Mouse (Mus musculus) embryonic facial prominence, embryonic 10.5 days (tissue): Measurements from ENCODE around the gene Ski. TPM values are rescaled to one million over a fixed set of nuclear protein-coding genes. Genes with fewer than 3 reads are reported as not detected.

Experiments
- DNase-seq: peaks from one replicate; pipeline ENCODE4 v3.0.0-alpha.2; 2017; ENCODE audit warnings: low spot score
- H3K27ac ChIP-seq: fragments of 300-500 bp; sonication (generic); replicated peaks from 2 replicates; pipeline ENCODE4 v1.5.1; 2016; ENCODE audit warnings: mild to moderate bottlenecking
- H3K27me3 ChIP-seq: fragments of 300-500 bp; sonication (generic); replicated peaks from 2 replicates; pipeline ENCODE4 v1.6.1; 2016; ENCODE audit warnings: low read depth, mild to moderate bottlenecking; ENCODE audit not compliant: poor library complexity, severe bottlenecking
- H3K36me3 ChIP-seq: fragments of 300-500 bp; sonication (generic); replicated peaks from 2 replicates; pipeline ENCODE4 v1.6.1; 2016; ENCODE audit warnings: mild to moderate bottlenecking, moderate library complexity
- H3K4me1 ChIP-seq: fragments of 300-500 bp; sonication (generic); 2 replicates; pipeline ENCODE4 v1.6.1; 2016
- H3K4me3 ChIP-seq: fragments of 300-500 bp; sonication (generic); 2 replicates; pipeline ENCODE4 v1.5.1; 2016; ENCODE audit warnings: mild to moderate bottlenecking, moderate library complexity
- H3K9me3 ChIP-seq: fragments of 300-500 bp; sonication (generic); 2 replicates; pipeline ENCODE4 v1.6.1; 2016; ENCODE audit warnings: mild to moderate bottlenecking
- WGBS: fragments of 180-500 bp; shearing (Covaris S2); methylation state at CpG from one replicate; pipeline ENCODE4 v1.1.7; 2016; 5-methylcytosine and 5-hydroxymethylcytosine counted together
- polyA plus RNA-seq: library from polyadenylated mRNA; unstranded; fragments of >200 nt; fragmentation: Nextera tagmentation; extraction: Ambion mirVana; gene quantifications from 2 replicates; pipeline ENCODE4 v1.2.1, GENCODE M21; 2016

The Ski gene
- polyA plus RNA-seq, 1 experiment from 2014 or later, result 10.7 TPM

DNA sequence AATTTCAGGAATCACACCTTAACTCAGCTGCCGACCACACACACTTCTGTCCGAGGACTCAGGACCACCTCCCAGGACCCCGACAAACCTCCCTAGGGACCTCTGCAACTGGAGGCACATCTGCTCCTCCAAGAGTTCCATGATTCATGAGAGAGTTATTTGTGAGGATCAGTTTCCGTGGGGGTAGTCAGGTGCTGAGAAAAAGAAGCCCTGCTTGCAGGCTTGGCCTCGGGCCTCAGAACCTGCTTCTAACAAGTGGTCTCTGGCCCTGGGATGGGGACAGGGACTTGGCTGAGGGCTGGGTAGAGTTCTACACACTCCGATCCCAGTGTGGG lies 72.5 kb downstream of the Ski start:
- peaks cover 73% of the 10 kb centered on the region for H3K4me1 ChIP-seq
- WGBS, result 72% methylated on average over 6 of the region's 6 CpGs
- H3K27ac ChIP-seq, result peak overlapping the region; percentile 89
- peak overlapping the region; percentile 64; the same call in 1 of the 2 replicates for H3K4me3 ChIP-seq
- DNase-seq, result no peak
- no peaks in the 10 kb centered on the region for H3K9me3 ChIP-seq
- peaks cover 24% of the 10 kb centered on the region for H3K36me3 ChIP-seq
- H3K27me3 ChIP-seq, result peaks cover 33% of the 10 kb centered on the region

DNA sequence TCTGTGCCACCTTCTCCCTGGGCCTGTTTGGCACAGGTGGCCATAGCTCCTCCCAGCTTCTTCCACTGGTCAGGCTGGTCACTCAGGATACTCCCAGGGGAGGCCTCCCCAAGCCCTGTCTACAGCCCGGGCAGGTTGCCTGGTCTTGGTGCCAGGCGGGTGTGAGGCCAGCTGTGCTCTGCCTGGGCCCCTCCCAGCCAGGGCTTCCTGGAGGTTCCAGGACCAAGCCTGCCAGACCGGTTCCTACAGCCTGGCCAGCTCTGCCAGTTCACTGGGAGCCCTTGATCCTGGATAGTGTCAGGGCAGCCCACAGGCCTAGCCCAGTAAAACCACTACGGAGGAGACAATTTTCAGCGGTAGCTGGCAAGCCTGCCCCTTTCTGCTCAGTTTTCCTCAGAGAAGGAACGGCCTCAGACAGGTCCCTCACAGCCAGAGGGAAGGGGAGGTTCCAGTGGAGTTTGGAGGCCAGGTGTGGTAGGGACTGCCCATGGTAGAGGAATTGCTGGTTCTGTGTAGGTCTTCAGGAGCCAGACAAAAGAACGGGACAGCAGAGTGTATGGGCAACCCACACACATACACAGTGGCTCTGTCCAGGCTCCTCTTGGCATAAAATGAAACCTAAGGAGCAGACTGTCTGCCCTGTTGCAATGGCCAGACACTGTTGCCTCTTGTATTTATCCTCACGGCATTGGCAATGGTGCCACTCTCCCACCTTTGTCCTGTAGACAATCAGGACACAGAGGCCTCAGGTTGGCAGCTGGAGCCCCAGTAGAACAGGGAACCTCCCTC lies 73.3 kb downstream of the Ski start:
- Histone ChIP-seq H3K27ac (peak overlapping the region; percentile 60), H3K9me3 (no peaks in the 10 kb centered on the region), H3K36me3 (peaks cover 17% of the 10 kb centered on the region), H3K4me3 (no peak overlapping the region), H3K27me3 (peaks cover 33% of the 10 kb centered on the region), H3K4me1 (peaks cover 75% of the 10 kb centered on the region)
- 73% methylated on average over 8 of the region's 8 CpGs for WGBS
- DNase-seq, result peak; percentile 50

DNA sequence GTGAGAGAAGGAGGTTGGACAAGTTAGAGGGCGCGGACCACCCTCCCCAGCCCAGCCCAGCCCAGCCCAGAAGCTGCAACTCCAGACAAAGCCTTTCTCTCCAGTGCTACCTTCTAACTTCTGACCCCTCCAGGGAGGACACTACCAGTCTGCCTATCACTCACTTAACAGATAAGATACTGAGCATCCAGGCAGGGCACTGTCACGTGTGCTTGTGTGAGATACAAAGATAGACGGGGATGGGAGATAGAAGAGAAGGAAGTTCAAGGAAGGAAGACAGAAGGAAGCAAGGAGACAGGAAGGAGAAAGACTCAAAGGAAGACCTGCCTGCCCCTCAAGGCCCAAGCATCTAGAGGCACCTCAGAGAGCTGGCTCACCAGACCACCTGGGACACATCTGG lies 73.9 kb downstream of the Ski start:
- Histone ChIP-seq H3K4me1 (peaks cover 77% of the 10 kb centered on the region), H3K4me3 (no peak overlapping the region), H3K36me3 (peaks cover 12% of the 10 kb centered on the region), H3K27me3 (peaks cover 33% of the 10 kb centered on the region), H3K27ac (peak overlapping the region; percentile 60), H3K9me3 (no peaks in the 10 kb centered on the region)
- 86% methylated on average over 4 of the region's 4 CpGs for WGBS
- no peak for DNase-seq

DNA sequence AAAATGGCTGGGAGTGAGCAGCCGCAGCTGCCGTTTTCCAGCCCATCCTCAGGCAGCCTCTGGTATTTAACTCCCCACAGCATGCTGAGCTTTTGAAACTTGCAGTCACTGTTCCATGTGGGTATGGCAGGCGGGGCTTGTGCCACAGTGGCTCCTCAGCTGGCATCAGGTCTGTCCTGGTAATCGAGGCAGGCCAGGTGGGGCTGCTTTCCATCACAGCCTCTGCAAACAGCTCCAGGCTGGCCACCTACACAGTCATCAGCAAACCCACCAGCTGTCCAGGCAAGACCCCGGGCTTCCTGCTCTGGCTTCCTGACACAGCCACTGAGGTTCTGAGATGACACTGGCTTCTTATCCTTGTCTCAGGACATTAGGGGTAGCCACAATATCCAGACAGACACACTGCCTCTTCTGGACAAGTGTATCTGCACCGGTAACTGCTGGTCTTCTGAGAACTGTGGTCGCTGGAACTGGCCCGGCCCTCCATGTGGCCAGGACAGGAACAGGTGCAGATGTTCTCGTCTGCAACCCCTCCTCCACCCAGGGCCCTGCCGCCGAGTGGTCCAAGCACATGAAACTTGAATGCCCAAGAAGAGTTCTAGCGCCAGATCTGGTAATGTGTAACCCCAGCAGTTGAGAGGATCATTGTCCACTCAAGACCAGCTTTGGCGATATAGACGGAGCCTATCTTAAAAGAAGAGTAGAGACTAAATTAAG lies 76.1 kb downstream of the Ski start:
- peaks cover 14% of the 10 kb centered on the region for H3K27me3 ChIP-seq
- H3K27ac ChIP-seq, result peak overlapping the region; percentile 15
- DNase-seq, result no peak
- 75% methylated on average over 14 of the region's 14 CpGs for WGBS
- peaks cover 69% of the 10 kb centered on the region for H3K4me1 ChIP-seq
- H3K9me3 ChIP-seq, result no peaks in the 10 kb centered on the region
- no peaks in the 10 kb centered on the region for H3K36me3 ChIP-seq
- H3K4me3 ChIP-seq, result no peak overlapping the region

DNA sequence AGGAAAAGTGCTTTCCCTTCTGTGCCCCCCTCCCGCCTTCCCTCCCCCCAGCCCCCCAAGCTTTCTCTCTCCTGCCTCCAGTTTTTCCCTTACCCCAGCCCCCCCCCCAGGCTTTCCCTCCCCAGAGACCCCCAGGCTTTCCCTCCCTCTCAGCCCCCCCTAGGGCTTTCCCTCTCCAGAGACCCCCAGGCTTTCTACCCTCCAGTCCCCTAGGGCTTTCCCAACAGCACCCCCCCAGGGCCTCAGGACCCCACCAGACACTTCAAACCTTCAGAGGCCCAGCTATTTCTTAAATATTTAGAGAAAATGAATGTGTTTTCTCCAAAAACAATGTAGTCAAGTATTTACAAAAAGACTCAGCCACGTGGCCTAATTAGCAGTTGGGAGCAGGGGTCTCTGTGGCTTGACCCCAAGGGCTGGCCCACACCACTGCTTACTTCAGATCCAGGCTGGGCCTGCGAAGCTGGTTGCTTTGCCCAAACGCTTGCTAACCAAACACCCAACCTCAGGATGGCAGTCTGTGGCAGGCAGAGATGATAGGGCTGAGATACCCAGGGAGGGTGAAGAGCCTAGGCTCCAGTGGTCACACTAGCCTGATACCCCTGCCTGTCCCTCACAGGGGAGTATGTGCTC lies 77.7 kb downstream of the Ski start:
- DNase-seq, result no peak
- peak overlapping the region; percentile 87 for H3K27ac ChIP-seq
- WGBS, result 40% methylated on average over 4 of the region's 4 CpGs

DNA sequence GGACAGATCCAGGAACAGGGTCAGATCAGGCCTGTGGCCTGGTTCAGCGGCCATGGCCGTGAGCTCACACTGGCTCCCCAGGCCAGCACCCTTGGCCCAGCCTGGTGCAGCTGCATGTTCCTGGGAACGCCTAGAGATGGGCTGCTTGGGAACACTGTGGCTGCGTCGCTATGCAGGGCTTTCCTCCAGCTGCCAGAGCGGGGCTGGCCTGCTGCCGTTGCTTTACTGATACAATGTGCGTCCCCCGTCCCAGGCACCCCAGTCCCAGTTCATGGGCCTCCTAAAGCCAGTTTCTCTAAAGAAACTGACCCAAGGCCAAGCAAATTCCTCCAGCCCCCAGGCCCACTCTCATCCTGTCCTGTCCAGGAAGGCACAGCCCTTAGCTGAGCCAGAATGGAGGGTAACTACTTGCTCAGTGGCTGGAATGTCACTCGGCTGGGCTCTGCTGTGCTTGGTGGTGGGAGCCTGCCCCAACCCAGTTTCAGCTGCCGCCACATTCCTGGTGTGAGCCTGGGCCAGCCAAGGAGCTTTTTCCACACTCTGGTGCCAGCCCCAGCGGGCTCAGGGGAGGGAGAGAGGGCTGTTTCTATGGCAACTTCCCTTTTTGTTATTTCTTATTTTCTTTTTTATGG lies 78.4 kb downstream of the Ski start:
- Histone ChIP-seq H3K9me3 (no peaks in the 10 kb centered on the region), H3K4me3 (peak overlapping the region; percentile 8; the same call in 1 of the 2 replicates), H3K36me3 (no peaks in the 10 kb centered on the region), H3K27me3 (peaks cover 3% of the 10 kb centered on the region; the same call in 1 of the 2 replicates), H3K27ac (peak overlapping the region; percentile 87), H3K4me1 (peaks cover 68% of the 10 kb centered on the region)
- peak; percentile 78 for DNase-seq
- 47% methylated on average over 12 of the region's 12 CpGs for WGBS

More for the DNA sequence above, 77.7 kb downstream of the Ski start:
- H3K4me1 ChIP-seq, result peaks cover 68% of the 10 kb centered on the region
- no peaks in the 10 kb centered on the region for H3K36me3 ChIP-seq
- no peaks in the 10 kb centered on the region for H3K9me3 ChIP-seq
- H3K27me3 ChIP-seq, result peaks cover 8% of the 10 kb centered on the region; the same call in 1 of the 2 replicates
- H3K4me3 ChIP-seq, result 0 out of 2 replicates have a peak overlapping the region, but pooled peaks have one; percentile 8

DNA sequence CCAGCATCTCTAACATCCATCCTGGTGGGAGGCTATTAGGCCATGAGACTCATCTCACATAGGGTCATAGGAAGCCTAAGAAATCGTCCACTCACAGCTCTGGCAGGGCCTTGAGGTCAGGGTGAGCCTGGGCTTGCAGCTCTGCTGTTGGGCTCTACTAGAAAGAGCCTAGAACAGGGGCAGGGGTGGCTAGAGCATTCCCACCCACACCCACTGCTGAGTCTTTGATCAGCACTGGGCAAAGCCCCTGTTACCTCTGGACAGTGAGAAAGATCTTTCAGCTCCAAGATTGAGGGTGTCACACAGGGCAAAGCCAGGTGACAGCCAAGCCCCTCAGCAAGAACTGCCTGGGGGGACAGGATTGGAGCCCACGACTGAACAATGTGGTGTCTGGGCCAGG lies 79.0 kb downstream of the Ski start:
- H3K4me3 ChIP-seq, result no peak overlapping the region
- H3K9me3 ChIP-seq, result no peaks in the 10 kb centered on the region
- peaks cover 68% of the 10 kb centered on the region for H3K4me1 ChIP-seq
- H3K27ac ChIP-seq, result peak overlapping the region; percentile 87
- DNase-seq, result no peak
- 56% methylated on average over 2 of the region's 2 CpGs for WGBS
- H3K27me3 ChIP-seq, result no peaks in the 10 kb centered on the region
- H3K36me3 ChIP-seq, result no peaks in the 10 kb centered on the region

DNA sequence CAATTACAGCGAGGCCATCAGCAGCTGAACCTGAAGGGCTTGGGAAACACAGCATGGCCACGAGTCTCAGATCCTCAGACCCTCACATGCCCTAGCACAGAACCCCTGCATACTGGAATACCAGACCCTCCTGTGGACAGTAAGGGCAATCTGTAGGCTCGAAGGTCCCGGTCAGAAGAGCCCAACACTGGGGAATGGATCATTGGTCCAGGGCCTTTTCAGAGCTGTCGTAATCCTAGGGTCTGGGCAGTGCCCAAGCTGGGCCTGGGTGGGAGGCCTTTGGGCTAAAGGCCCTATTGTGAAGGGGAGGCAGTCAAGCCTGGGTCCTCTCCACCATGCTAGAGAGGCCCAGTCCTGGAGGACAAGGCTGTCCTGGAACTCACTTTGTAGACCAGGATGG lies 79.6 kb downstream of the Ski start:
- H3K27ac ChIP-seq, result peak overlapping the region; percentile 87; the same call in 1 of the 2 replicates
- H3K36me3 ChIP-seq, result no peaks in the 10 kb centered on the region
- H3K27me3 ChIP-seq, result no peaks in the 10 kb centered on the region
- H3K9me3 ChIP-seq, result no peaks in the 10 kb centered on the region
- no peak for DNase-seq
- no peak overlapping the region for H3K4me3 ChIP-seq
- peaks cover 72% of the 10 kb centered on the region for H3K4me1 ChIP-seq
- 91% methylated on average over 5 of the region's 5 CpGs for WGBS

DNA sequence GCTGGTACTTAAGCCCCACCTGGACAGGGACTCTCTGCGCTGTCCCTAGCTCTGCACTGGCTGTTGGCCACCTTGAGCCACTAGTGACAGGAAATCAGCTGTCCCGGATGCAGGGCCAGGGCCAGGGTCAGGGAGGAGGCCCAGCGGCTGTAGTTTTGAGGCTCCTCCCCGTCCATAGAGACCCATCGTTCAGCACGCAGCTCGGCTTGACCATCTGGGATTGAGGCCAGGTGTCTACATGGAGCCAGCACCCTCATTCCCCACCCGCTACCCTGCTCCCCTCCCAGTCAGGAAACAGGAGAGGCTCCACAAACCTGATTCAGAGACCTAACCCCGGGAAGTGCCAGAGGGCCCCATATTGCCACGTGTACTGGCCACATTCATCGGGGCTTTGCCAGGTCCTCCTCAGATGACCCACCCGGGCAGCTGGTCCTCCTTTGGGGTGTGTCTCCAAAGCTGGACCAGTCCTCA lies 81.6 kb downstream of the Ski start:
- Histone ChIP-seq H3K27ac (peak overlapping the region; percentile 54), H3K9me3 (no peaks in the 10 kb centered on the region), H3K27me3 (no peaks in the 10 kb centered on the region), H3K36me3 (no peaks in the 10 kb centered on the region), H3K4me3 (no peak overlapping the region), H3K4me1 (peaks cover 76% of the 10 kb centered on the region)
- no peak for DNase-seq
- 52% methylated on average over 12 of the region's 12 CpGs for WGBS

DNA sequence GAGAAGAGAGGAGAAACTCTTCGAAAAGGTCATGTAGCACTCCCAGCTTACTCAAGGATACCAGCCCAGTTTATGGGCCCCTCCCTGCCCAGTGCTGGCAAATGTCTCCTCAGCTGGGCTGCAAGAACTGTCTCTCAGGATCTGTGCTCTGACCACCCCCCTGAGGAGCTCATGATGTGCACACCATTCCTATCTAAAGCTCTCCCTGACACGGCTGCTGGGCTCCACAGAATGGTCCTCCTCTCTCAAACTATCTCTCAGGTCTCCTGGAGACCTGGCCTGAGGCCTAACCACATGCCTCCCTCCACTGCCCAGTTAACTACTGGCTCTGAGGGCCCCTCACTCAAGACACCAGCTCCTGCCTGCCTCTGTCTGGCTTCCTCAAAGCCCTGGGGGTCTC lies 82.2 kb downstream of the Ski start:
- peak overlapping the region; percentile 57 for H3K27ac ChIP-seq
- 76% methylated on average over 2 of the region's 2 CpGs for WGBS

DNA sequence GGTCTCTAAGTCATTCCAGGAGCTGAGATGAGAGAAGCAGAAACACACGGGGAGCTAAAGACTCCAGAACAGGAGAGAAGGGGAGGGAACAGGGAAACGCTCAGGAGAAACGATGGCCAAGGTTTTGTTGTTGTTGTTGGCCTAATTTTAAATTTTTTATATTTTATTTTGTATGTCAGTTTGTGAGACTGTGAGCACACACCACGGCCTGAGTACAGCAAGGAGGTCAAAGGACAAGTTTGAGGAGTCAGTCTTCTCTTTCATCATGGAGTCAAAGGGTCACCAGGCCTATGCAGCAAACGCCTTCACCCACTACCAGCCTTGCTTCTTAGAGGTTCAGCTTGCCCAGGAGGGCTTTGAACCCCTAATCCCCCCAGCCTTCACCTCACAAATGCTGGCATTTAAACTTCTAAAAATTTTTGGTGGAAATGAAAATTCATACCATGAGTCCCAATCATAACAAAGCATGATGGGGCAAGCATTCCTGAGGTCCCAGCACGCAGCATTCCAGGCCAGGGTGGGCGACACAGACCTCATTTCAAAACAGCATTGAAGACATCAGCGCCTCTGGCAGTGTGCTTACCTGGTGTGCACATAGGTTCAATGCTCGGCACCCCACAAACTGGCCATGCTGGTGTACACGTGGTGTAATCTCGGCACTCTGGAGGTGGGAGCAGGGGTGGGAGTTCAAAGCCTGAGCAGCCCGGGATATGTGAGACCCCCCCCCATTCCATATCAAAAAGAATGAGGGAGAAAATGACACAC lies 82.9 kb downstream of the Ski start:
- Histone ChIP-seq H3K4me1 (peaks cover 76% of the 10 kb centered on the region), H3K27ac (peak overlapping the region; percentile 12; the same call in 1 of the 2 replicates)
- 79% methylated on average over 12 of the region's 12 CpGs for WGBS

More for the DNA sequence above, 82.2 kb downstream of the Ski start:
- no peaks in the 10 kb centered on the region for H3K36me3 ChIP-seq
- H3K27me3 ChIP-seq, result no peaks in the 10 kb centered on the region; the same call in 1 of the 2 replicates
- H3K9me3 ChIP-seq, result no peaks in the 10 kb centered on the region
- DNase-seq, result no peak
- no peak overlapping the region for H3K4me3 ChIP-seq
- peaks cover 76% of the 10 kb centered on the region for H3K4me1 ChIP-seq

More for the DNA sequence above, 82.9 kb downstream of the Ski start:
- Histone ChIP-seq H3K4me3 (no peak overlapping the region), H3K36me3 (no peaks in the 10 kb centered on the region), H3K27me3 (no peaks in the 10 kb centered on the region; the same call in 1 of the 2 replicates), H3K9me3 (no peaks in the 10 kb centered on the region)
- DNase-seq, result no peak
